Mouse (Mus musculus) embryonic fibroblast, embryonic 13.5 days (primary cell): ENCODE measurements around the gene Cyp2f2.

Experiments used
- CTCF ChIP-seq: IDR thresholded peaks from 2 replicates; pipeline ENCODE4 v1.5.1; 2011; ENCODE audit warnings: mild to moderate bottlenecking, control low read depth, low read length, moderate library complexity, borderline replicate concordance; ENCODE audit not compliant: insufficient read depth
- POLR2A ChIP-seq: IDR thresholded peaks from 2 replicates; pipeline ENCODE4 v1.6.1; 2011; ENCODE audit warnings: low read depth, mild to moderate bottlenecking, control low read depth, low read length, moderate library complexity

DNA sequence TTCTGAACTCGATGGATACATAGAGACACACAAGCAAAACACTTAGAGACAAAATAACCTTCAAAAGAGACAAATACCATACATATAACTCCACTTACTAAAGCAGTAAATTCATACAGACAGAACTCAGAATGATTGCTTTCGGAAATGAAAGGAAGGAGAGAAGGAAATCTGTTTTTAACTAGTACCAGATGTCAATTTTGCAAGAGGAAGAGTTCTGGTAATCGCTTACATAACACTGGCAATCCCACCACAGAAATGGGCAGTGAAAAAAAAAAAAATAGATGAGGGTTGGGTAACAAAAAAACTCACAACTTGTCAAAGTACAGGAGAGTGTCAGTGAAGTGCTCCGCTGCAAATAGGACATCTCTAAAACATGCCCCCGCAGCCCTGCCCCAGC is 14.8 kb upstream of the Cyp2f2 start:
- TF ChIP-seq POLR2A (no peak), CTCF (no peak)
